Mouse (Mus musculus) thymus, adult 2 months (tissue): ENCODE results near the gene Cars.

Experiments used
- CTCF ChIP-seq: fragments of 200-500 bp; IDR thresholded peaks from 2 replicates; pipeline ENCODE4 v1.5.1; 2012; ENCODE audit warnings: mild to moderate bottlenecking, control low read depth, low read length, moderate library complexity, borderline replicate concordance; ENCODE audit not compliant: control insufficient read depth, poor library complexity, insufficient read depth; ENCODE audit errors: extremely low read depth
- POLR2A ChIP-seq: fragments of 200-500 bp; IDR thresholded peaks from 2 replicates; pipeline ENCODE4 v1.6.1; 2012; ENCODE audit warnings: mild to moderate bottlenecking, low read length, control low read depth, moderate library complexity; ENCODE audit not compliant: control insufficient read depth, poor library complexity, insufficient read depth; ENCODE audit errors: extremely low read depth

DNA sequence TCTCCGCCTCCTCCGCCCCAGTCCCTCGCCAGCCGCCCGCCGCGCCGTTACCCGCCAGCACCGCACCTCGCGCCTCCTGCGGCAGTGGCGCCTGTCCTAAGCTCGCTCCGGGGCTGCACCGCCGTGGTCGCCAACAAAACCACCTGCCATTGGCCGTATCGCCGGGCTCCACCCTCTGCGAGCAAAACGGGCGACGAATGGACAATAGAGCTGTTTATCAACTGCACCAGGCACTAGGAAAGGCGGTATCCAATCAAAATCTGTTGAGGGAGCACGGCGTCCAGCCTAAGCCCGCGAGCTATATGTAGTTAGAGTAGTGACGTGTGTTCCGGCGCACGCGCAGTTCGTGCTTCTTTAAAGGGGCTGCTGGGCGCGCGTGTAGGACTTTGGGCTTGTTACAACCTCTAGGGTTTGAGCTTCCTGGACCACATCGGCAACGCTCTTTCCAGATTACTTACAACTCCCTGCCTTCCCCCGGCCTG lies 50.9 kb downstream of the Cars start, which contains the start of gene Nap1l4:
- TF ChIP-seq CTCF, result no peak
- peak; percentile 92 for TF ChIP-seq POLR2A
